Mouse (Mus musculus) embryo, embryonic 10.5 days (tissue): Measurements from ENCODE around the gene Clic3.

ENCODE experiments used
- DNase-seq: peaks from one replicate; pipeline ENCODE4 v3.0.0-alpha.2; 2015; ENCODE audit warnings: low spot score

Clic3 gene

GRCm38 (mm10) chr2:25442682-25443081 is 14.0 kb upstream of the Clic3 start:
- no peak for DNase-seq

- DNase-seq = no peak
Observed at GRCm38 (mm10) chr2:25450853-25451647, 5.6 kb upstream of the Clic3 start.

- DNase-seq = no peak
Observed at GRCm38 (mm10) chr2:25452951-25453350, 3.7 kb upstream of the Clic3 start.

- DNase-seq = no peak
Observed at GRCm38 (mm10) chr2:25457022-25457896, 621 bp downstream of the Clic3 start.

GRCm38 (mm10) chr2:25458911-25459310 is 2.3 kb downstream of the Clic3 start:
- no peak for DNase-seq

GRCm38 (mm10) chr2:25460135-25460534 is 3.5 kb downstream of the Clic3 start:
- DNase-seq = no peak

- peak; percentile 95 for DNase-seq
Observed at GRCm38 (mm10) chr2:25460551-25461309, 4.1 kb downstream of the Clic3 start, which contains the start of gene Paxx. Gene Paxx, minus strand, starts transcription at chr2:25461094.

GRCm38 (mm10) chr2:25461407-25461806 is 4.8 kb downstream of the Clic3 start:
- DNase-seq = no peak

GRCm38 (mm10) chr2:25463630-25464029 is 7.0 kb downstream of the Clic3 start:
- no peak for DNase-seq

GRCm38 (mm10) chr2:25465256-25465655 is 8.6 kb downstream of the Clic3 start:
- no peak for DNase-seq

GRCm38 (mm10) chr2:25465816-25466635 is 9.4 kb downstream of the Clic3 start:
- DNase-seq = peak; percentile 6

GRCm38 (mm10) chr2:25467606-25468303 is 11.1 kb downstream of the Clic3 start:
- DNase-seq = no peak

GRCm38 (mm10) chr2:25468962-25469915 is 12.6 kb downstream of the Clic3 start:
- no peak for DNase-seq

- DNase-seq = no peak
Observed at GRCm38 (mm10) chr2:25469969-25470368, 13.3 kb downstream of the Clic3 start, which contains the start of gene Ptgds. Gene Ptgds, minus strand, starts transcription at chr2:25470046.

GRCm38 (mm10) chr2:25472550-25472949 is 15.9 kb downstream of the Clic3 start:
- no peak for DNase-seq

GRCm38 (mm10) chr2:25477541-25477940 is 20.9 kb downstream of the Clic3 start:
- no peak for DNase-seq

- no peak for DNase-seq
Observed at GRCm38 (mm10) chr2:25477967-25478675, 21.5 kb downstream of the Clic3 start.

- no peak for DNase-seq
Observed at GRCm38 (mm10) chr2:25479551-25480311, 23.1 kb downstream of the Clic3 start.
